Mouse (Mus musculus) spleen, adult 2 months (tissue): ENCODE measurements at regions not wholly inside any gene's neighbourhood (a gene's known extent, or its start where the extent isn't known, plus 50 kb on each side); places are given as distances from the start of the nearest gene placed in this dataset.

Experiments
- DNase-seq, 2 experiments: peaks; one replicate each; pipeline versions ENCODE4 v3.0.0 to v3.0.0-alpha.2; 2012 to 2021; ENCODE audit warnings: low spot score in 2 of 2, low read depth in 1 of 2
- H3K27ac ChIP-seq: fragments of 200-500 bp; 2 replicates; pipeline ENCODE4 v1.5.1; 2012; ENCODE audit warnings: low read length, inconsistent platforms; ENCODE audit not compliant: insufficient read depth
- H3K27me3 ChIP-seq: fragments of 200-500 bp; 2 replicates; pipeline ENCODE4 v1.6.1; 2012; ENCODE audit warnings: mild to moderate bottlenecking, moderate library complexity, low read length, inconsistent platforms; ENCODE audit not compliant: control insufficient read depth, insufficient read depth
- H3K36me3 ChIP-seq: fragments of 200-500 bp; 2 replicates; pipeline ENCODE4 v1.6.1; 2012; ENCODE audit warnings: mild to moderate bottlenecking, low read length, inconsistent platforms; ENCODE audit not compliant: control insufficient read depth, insufficient read depth
- H3K4me1 ChIP-seq: fragments of 200-500 bp; 2 replicates; pipeline ENCODE4 v1.6.1; 2011; ENCODE audit warnings: inconsistent platforms; ENCODE audit not compliant: control insufficient read depth, insufficient read depth, insufficient read length
- H3K4me3 ChIP-seq: fragments of 200-500 bp; 2 replicates; pipeline ENCODE4 v1.5.1; 2011; ENCODE audit warnings: mild to moderate bottlenecking, inconsistent platforms; ENCODE audit not compliant: insufficient read depth, insufficient read length; ENCODE audit errors: extremely low read depth
- CTCF ChIP-seq: fragments of 200-500 bp; IDR thresholded peaks from 2 replicates; pipeline ENCODE4 v1.5.1; 2011; ENCODE audit warnings: mild to moderate bottlenecking, inconsistent platforms; ENCODE audit not compliant: insufficient read depth, insufficient read length, insufficient replicate concordance; ENCODE audit errors: extremely low read depth
- POLR2A ChIP-seq: fragments of 200-500 bp; IDR thresholded peaks from 2 replicates; pipeline ENCODE4 v1.6.1; 2011; ENCODE audit warnings: low read depth, low read length, inconsistent platforms
- whole genome bisulfite sequencing: fragments of 180-500 bp; shearing (Covaris S2); methylation state at CpG from one replicate; pipeline ENCODE4 v1.1.7; 2018; 5-methylcytosine and 5-hydroxymethylcytosine counted together

GRCm38 (mm10) chr6:127391258-127392011 is 55.2 kb upstream of the Parp11 start:
- no peak for TF ChIP-seq CTCF
- no peak for TF ChIP-seq POLR2A
- no peaks in the 10 kb centered on the region for H3K27me3 ChIP-seq
- no peaks in the 10 kb centered on the region for H3K36me3 ChIP-seq
- no peaks in the 10 kb centered on the region for H3K4me1 ChIP-seq
- H3K4me3 ChIP-seq = no peak overlapping the region
- H3K27ac ChIP-seq = no peak overlapping the region
- no peak for DNase-seq
- 88% methylated on average over 15 of the region's 15 CpGs for WGBS

- no peak overlapping the region for H3K4me3 ChIP-seq
- H3K27ac ChIP-seq = no peak overlapping the region
- no peak for DNase-seq
- WGBS = 82% methylated on average over 12 of the region's 12 CpGs
- H3K4me1 ChIP-seq = no peaks in the 10 kb centered on the region
- no peaks in the 10 kb centered on the region for H3K27me3 ChIP-seq
- TF ChIP-seq POLR2A = no peak
- no peak for TF ChIP-seq CTCF
- H3K36me3 ChIP-seq = no peaks in the 10 kb centered on the region
Measured at GRCm38 (mm10) chr6:127392012-127392798, 54.4 kb upstream of the Parp11 start.

GRCm38 (mm10) chr6:127392799-127393172 is 53.9 kb upstream of the Parp11 start:
- Histone ChIP-seq H3K36me3 (no peaks in the 10 kb centered on the region), H3K4me1 (no peaks in the 10 kb centered on the region), H3K27ac (no peak overlapping the region), H3K4me3 (no peak overlapping the region), H3K27me3 (no peaks in the 10 kb centered on the region)
- no peak for DNase-seq
- 89% methylated on average over 1 of the region's 1 CpGs for WGBS
- no peak for TF ChIP-seq CTCF
- no peak for TF ChIP-seq POLR2A

- no peak overlapping the region for H3K27ac ChIP-seq
- H3K4me3 ChIP-seq = no peak overlapping the region
- no peaks in the 10 kb centered on the region for H3K27me3 ChIP-seq
- H3K4me1 ChIP-seq = no peaks in the 10 kb centered on the region; the same call in 1 of the 2 replicates
- TF ChIP-seq POLR2A (no peak), CTCF (no peak)
- H3K36me3 ChIP-seq = no peaks in the 10 kb centered on the region
- DNase-seq = no peak
- 64% methylated on average over 9 of the region's 9 CpGs for WGBS
Measured at GRCm38 (mm10) chr6:127393907-127394600, 52.6 kb upstream of the Parp11 start.
